ENCODE assay signal across 23 mouse cellular contexts in genomic region chr13:44064026-44064425, GRCm38 (mm10).
"Had no signal": no experiment of that assay in that cellular context is flagged by ENCODE, and none has a peak within 500 bp of the region (broad histone marks: within the 10 kb centered on the region; RNA-seq: fewer than 3 reads in every experiment).

No protein-coding gene starts in this region.

- DNase-seq: layer of hippocampus, postnatal 36 days; left cerebral cortex, postnatal 4 days; lung, embryonic 14.5 days; right cerebral cortex, adult 18-20 months; right cerebral cortex, postnatal 14 days; right cerebral cortex, postnatal 4 days; spleen, adult 18-20 months; thymus, adult 2 months; thymus, postnatal 25 days had no signal

- H3K9ac ChIP-seq: limb, embryonic 12.5 days; limb, embryonic 15.5 days; liver, embryonic 14.5 days; liver, postnatal 0 days; lung, embryonic 14.5 days; midbrain, embryonic 12.5 days; midbrain, embryonic 15.5 days; neural tube, embryonic 12.5 days; neural tube, embryonic 15.5 days had no signal

- H3K27ac ChIP-seq: kidney, postnatal 0 days; limb, embryonic 12.5 days; limb, embryonic 15.5 days; liver, embryonic 14.5 days; macrophage; midbrain, embryonic 12.5 days; midbrain, embryonic 15.5 days; neural tube, embryonic 12.5 days; neural tube, embryonic 15.5 days; stomach, postnatal 0 days had no signal

- ATAC-seq: liver, postnatal 0 days; lung, postnatal 0 days; midbrain, embryonic 15.5 days had no signal

- H3K36me3 ChIP-seq: limb, embryonic 12.5 days; limb, embryonic 15.5 days; midbrain, embryonic 12.5 days; midbrain, embryonic 15.5 days; neural tube, embryonic 12.5 days; neural tube, embryonic 15.5 days had no signal

- H3K9me3 ChIP-seq: limb, embryonic 12.5 days; limb, embryonic 15.5 days; megakaryocyte, embryonic 14.5 days; midbrain, embryonic 12.5 days; midbrain, embryonic 15.5 days; neural tube, embryonic 12.5 days; neural tube, embryonic 15.5 days had no signal

- H3K4me2 ChIP-seq: limb, embryonic 12.5 days; limb, embryonic 15.5 days; liver, embryonic 11.5 days; lung, embryonic 14.5 days; midbrain, embryonic 12.5 days; midbrain, embryonic 15.5 days; neural tube, embryonic 12.5 days; neural tube, embryonic 15.5 days had no signal

- H3K4me3 ChIP-seq: limb, embryonic 12.5 days; limb, embryonic 15.5 days; megakaryocyte, embryonic 14.5 days; midbrain, embryonic 12.5 days; midbrain, embryonic 15.5 days; neural tube, embryonic 12.5 days; neural tube, embryonic 15.5 days had no signal

- H3K27me3 ChIP-seq: limb, embryonic 12.5 days; limb, embryonic 15.5 days; megakaryocyte, embryonic 14.5 days; midbrain, embryonic 15.5 days; neural tube, embryonic 12.5 days; neural tube, embryonic 15.5 days had no signal
